Mouse (Mus musculus) myocyte (in vitro differentiated cells): Measurements from ENCODE around the gene Mfrp. TPM values are rescaled to one million over a fixed set of nuclear protein-coding genes. Genes with fewer than 3 reads are reported as not detected.

Experiments
- H3K27me3 ChIP-seq: one replicate; pipeline ENCODE4 v1.6.1; 2011; ENCODE audit not compliant: control insufficient read depth, insufficient read depth, insufficient read length
- H3K36me3 ChIP-seq: one replicate; pipeline ENCODE4 v1.6.1; 2011; ENCODE audit not compliant: control insufficient read depth, insufficient read depth
- H3K4me2 ChIP-seq: one replicate; pipeline ENCODE4 v1.6.1; 2011; ENCODE audit warnings: low read depth, control low read depth
- H3K4me3 ChIP-seq: one replicate; pipeline ENCODE4 v1.5.1; 2011; ENCODE audit warnings: mild to moderate bottlenecking, control low read depth, moderate library complexity
- H3K79me2 ChIP-seq: one replicate; pipeline ENCODE4 v1.6.1; 2011; ENCODE audit not compliant: control insufficient read depth, insufficient read depth
- H3ac ChIP-seq: one replicate; pipeline ENCODE4 v1.6.1; 2011; ENCODE audit not compliant: control insufficient read depth, insufficient read length
- CEBPB ChIP-seq: IDR thresholded peaks from 2 replicates; pipeline ENCODE4 v1.6.1; 2011; ENCODE audit warnings: mild to moderate bottlenecking, moderate library complexity; ENCODE audit not compliant: poor library complexity, insufficient read depth, severe bottlenecking
- E2F4 ChIP-seq: IDR thresholded peaks from one replicate; pipeline ENCODE4 v1.6.1; 2011; ENCODE audit warnings: mild to moderate bottlenecking, control low read depth, moderate library complexity; ENCODE audit not compliant: insufficient read depth
- MAX ChIP-seq: IDR thresholded peaks from one replicate; pipeline ENCODE4 v1.6.1; 2011; ENCODE audit warnings: low read depth, mild to moderate bottlenecking, control low read depth
- MYOD1 ChIP-seq, 3 experiments: IDR thresholded peaks; one replicate each; pipeline ENCODE4 v1.6.1; 2011; ENCODE audit warnings: control low read depth in 2 of 3, low read depth in 2 of 3, mild to moderate bottlenecking in 2 of 3, moderate library complexity in 1 of 3; ENCODE audit not compliant: insufficient read length in 2 of 3, control insufficient read depth in 1 of 3
- MYOG ChIP-seq, 3 experiments: IDR thresholded peaks; one replicate each; pipeline ENCODE4 v1.6.1; 2011; ENCODE audit warnings: control low read depth in 2 of 3, low read depth in 2 of 3, mild to moderate bottlenecking in 2 of 3; ENCODE audit not compliant: insufficient read length in 2 of 3, control insufficient read depth in 1 of 3, insufficient read depth in 1 of 3
- POLR2A ChIP-seq: IDR thresholded peaks from one replicate; pipeline ENCODE4 v1.6.1; 2011; ENCODE audit warnings: low read depth, mild to moderate bottlenecking, control low read depth, moderate library complexity; ENCODE audit not compliant: insufficient read length
- POLR2AphosphoS2 ChIP-seq: IDR thresholded peaks from one replicate; pipeline ENCODE4 v1.6.1; 2011; ENCODE audit warnings: low read depth, control low read depth; ENCODE audit not compliant: insufficient read length
- REST ChIP-seq: IDR thresholded peaks from one replicate; pipeline ENCODE4 v1.6.1; 2011; ENCODE audit warnings: mild to moderate bottlenecking, control low read depth, moderate library complexity; ENCODE audit not compliant: insufficient read depth, insufficient read length
- SRF ChIP-seq: IDR thresholded peaks from one replicate; pipeline ENCODE4 v1.6.1; 2011; ENCODE audit warnings: low read depth; ENCODE audit not compliant: control insufficient read depth, insufficient read length
- TCF12 ChIP-seq: IDR thresholded peaks from one replicate; pipeline ENCODE4 v1.6.1; 2011; ENCODE audit warnings: mild to moderate bottlenecking, control low read depth; ENCODE audit not compliant: poor library complexity, insufficient read depth, severe bottlenecking
- TCF3 ChIP-seq: IDR thresholded peaks from one replicate; pipeline ENCODE4 v1.6.1; 2011; ENCODE audit warnings: low read depth, control low read depth; ENCODE audit not compliant: insufficient read length
- USF1 ChIP-seq: IDR thresholded peaks from one replicate; pipeline ENCODE4 v1.6.1; 2011; ENCODE audit warnings: low read depth, mild to moderate bottlenecking, control low read depth, moderate library complexity
- polyA plus RNA-seq: library from polyadenylated mRNA; unstranded; fragments of >200 nt; fragmentation: generic; extraction: Trizol; gene quantifications from one replicate; pipeline ENCODE4 v1.2.1, GENCODE M21; 2012; ENCODE audit warnings: missing spikeins

Mfrp gene
- polyA plus RNA-seq, 1 experiment: 0.01 TPM

DNA sequence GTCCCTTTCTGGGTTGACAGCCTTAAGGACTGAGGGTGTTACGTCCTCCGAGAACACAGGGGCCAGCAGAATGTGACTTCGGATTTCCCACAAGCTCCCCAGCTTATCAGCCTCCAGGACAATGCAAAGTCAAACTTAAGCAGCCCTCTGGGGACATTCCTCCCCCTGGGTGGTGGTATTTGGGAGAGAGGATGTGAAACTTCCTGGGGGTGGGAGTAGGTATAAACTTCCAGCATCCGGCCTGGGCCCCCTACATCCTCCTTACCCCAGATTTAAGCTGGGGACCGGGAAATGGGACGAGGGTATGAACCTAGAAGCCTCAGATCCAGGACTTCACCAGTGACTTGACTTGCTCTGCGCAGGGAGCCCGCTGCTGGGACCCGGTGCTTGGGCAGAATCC, 28.1 kb downstream of the Mfrp start:
- H3K27me3 ChIP-seq: no peaks in the 10 kb centered on the region

DNA sequence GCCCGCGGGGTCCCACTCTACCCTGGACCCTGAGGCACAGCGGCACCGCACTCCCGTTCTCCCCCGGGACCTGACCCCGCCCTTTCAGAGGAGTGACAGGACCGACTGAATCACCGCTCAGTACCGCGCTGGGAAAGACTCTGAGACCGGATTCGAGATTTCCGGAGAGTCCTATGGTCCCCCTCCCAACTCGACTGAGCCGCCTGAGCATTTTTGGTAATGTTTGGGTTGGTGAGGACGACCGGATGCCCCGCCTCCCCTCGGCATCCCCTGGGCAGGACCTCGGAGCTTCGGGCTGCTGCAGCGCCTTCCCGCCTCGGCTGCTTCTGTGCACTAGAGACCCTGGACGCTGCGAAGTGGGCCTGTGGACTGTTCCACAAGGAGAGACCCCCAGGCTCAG, 28.5 kb downstream of the Mfrp start:
- TF ChIP-seq TCF3 (no peak), POLR2A (no peak), MYOG (IDR thresholded peaks at IDR 0.05; ENCODE audit: control insufficient read depth in 1 of 3, insufficient read depth in 1 of 3, insufficient read length in 2 of 3, low read depth in 2 of 3) (no peak), CEBPB (no peak)
- no peak overlapping the region for H3ac ChIP-seq
- H3K4me2 ChIP-seq: peak overlapping the region; percentile 94
- H3K36me3 ChIP-seq: no peaks in the 10 kb centered on the region
- H3K27me3 ChIP-seq: no peaks in the 10 kb centered on the region
- H3K4me3 ChIP-seq: peak overlapping the region; percentile 14
- no peaks in the 10 kb centered on the region for H3K79me2 ChIP-seq

More for the DNA sequence above, 28.1 kb downstream of the Mfrp start:
- H3K4me2 ChIP-seq: peak overlapping the region; percentile 94
- H3ac ChIP-seq: no peak overlapping the region
- H3K79me2 ChIP-seq: no peaks in the 10 kb centered on the region
- H3K4me3 ChIP-seq: peak overlapping the region; percentile 14
- TF ChIP-seq MYOG (IDR thresholded peaks at IDR 0.05; ENCODE audit: control insufficient read depth in 1 of 3, insufficient read depth in 1 of 3, insufficient read length in 2 of 3, low read depth in 2 of 3) (no peak), TCF3 (no peak), REST (no peak), MAX (no peak), CEBPB (no peak), POLR2AphosphoS2 (no peak), POLR2A (no peak), USF1 (no peak), TCF12 (no peak)
- no peaks in the 10 kb centered on the region for H3K36me3 ChIP-seq

DNA sequence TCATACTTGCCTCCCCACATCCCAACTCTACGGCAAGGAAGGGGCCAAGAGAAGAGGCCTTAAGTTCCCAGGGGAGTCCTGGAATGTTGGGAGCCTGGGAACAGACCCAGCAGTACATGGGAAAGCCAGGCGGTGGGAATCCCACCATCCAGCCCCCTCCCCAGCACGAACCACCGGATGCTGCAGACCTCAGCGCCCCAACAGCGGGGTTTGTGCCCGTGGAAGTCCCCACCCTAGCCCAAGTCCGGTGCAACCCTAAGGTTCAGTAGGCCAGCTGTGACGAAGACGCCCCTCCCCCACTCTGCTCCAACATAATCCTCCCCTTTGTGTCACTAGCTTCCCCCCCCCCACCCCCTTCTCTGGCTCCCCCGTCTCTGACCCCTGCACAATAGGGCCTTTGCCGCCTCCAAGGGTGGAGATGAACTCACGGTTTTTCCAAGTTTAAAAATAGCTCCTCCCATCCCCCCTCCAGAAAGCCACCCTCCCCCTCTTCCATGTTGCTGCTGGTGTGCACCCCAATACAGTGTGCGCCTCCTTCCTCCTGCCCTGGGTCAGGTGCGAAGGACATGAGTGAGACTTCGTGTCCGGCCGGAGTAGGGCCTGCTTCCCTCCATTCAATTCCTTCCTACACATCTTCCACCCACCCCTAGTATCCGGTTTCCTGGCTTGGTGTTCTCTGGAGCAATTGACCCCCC, 29.2 kb downstream of the Mfrp start:
- Histone ChIP-seq H3K79me2 (no peaks in the 10 kb centered on the region), H3ac (no peak overlapping the region), H3K4me3 (peak overlapping the region; percentile 14), H3K36me3 (no peaks in the 10 kb centered on the region), H3K4me2 (peak overlapping the region; percentile 94), H3K27me3 (no peaks in the 10 kb centered on the region)
- TF ChIP-seq TCF12 (no peak), POLR2A (no peak), SRF (no peak), POLR2AphosphoS2 (no peak), REST (no peak), USF1 (no peak), MYOD1 (IDR thresholded peaks at IDR 0.05; ENCODE audit: control insufficient read depth in 1 of 3, insufficient read length in 2 of 3, low read depth in 2 of 3) (no peak), MAX (no peak), MYOG (IDR thresholded peaks at IDR 0.05; ENCODE audit: control insufficient read depth in 1 of 3, insufficient read depth in 1 of 3, insufficient read length in 2 of 3, low read depth in 2 of 3) (no peak), E2F4 (no peak), CEBPB (no peak), TCF3 (no peak)

DNA sequence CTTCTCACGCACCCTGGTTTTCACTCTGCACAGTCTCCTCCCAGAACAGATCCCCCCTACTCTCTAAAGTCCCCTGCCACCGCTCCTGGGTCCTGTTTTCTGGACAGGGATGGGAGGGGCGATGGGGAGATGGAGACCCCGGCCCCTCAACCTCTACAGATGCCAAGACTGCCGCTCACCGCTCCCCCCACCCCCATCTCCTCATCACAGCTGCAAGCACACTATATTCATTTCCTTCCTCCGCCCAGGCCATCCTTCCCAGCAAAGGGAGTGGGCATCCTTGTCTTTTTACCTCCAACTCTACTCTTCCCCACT, 29.7 kb downstream of the Mfrp start:
- Histone ChIP-seq H3K4me2 (no peak overlapping the region), H3K4me3 (no peak overlapping the region)
- no peak for TF ChIP-seq MAX
- TF ChIP-seq POLR2A: no peak
- TF ChIP-seq USF1: no peak
- no peak for TF ChIP-seq MYOD1 (IDR thresholded peaks at IDR 0.05; ENCODE audit: control insufficient read depth in 1 of 3, insufficient read length in 2 of 3, low read depth in 2 of 3)
- no peak for TF ChIP-seq E2F4
- no peak for TF ChIP-seq CEBPB
- TF ChIP-seq TCF3: no peak
- no peak for TF ChIP-seq SRF
- no peak for TF ChIP-seq MYOG (IDR thresholded peaks at IDR 0.05; ENCODE audit: control insufficient read depth in 1 of 3, insufficient read depth in 1 of 3, insufficient read length in 2 of 3, low read depth in 2 of 3)
- TF ChIP-seq TCF12: no peak
- TF ChIP-seq REST: no peak
- no peak for TF ChIP-seq POLR2AphosphoS2

DNA sequence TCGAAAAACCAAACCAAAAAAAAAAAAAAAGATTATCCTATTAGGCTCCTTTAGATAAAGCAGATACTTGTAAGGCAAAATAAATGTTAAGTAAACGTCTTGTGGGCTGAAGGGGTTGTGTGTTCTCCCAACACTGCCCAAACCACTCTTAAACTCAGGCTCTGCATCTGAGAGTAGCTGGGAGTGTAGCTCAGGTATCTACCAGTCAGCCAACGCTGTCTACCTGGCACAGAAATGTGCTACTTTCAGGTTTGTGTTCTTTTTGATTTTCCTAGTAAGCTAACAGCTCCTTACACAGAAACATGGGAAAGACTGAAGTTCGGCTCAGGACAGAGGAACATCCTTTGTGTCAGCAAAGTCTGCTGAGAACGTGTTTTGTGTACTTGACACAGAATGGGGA, 30.7 kb downstream of the Mfrp start:
- H3ac ChIP-seq: no peak overlapping the region
- no peak for TF ChIP-seq TCF3
- no peak for TF ChIP-seq MYOD1 (IDR thresholded peaks at IDR 0.05; ENCODE audit: control insufficient read depth in 1 of 3, insufficient read length in 2 of 3, low read depth in 2 of 3)
- no peak for TF ChIP-seq MYOG (IDR thresholded peaks at IDR 0.05; ENCODE audit: control insufficient read depth in 1 of 3, insufficient read depth in 1 of 3, insufficient read length in 2 of 3, low read depth in 2 of 3)
- no peak for TF ChIP-seq POLR2A
- TF ChIP-seq E2F4: no peak
- TF ChIP-seq TCF12: no peak
- TF ChIP-seq POLR2AphosphoS2: no peak
- no peak for TF ChIP-seq USF1
- no peak for TF ChIP-seq REST
- TF ChIP-seq SRF: no peak
- TF ChIP-seq CEBPB: no peak
- TF ChIP-seq MAX: no peak
- H3K4me3 ChIP-seq: no peak overlapping the region
- no peak overlapping the region for H3K4me2 ChIP-seq
- H3K27me3 ChIP-seq: no peaks in the 10 kb centered on the region
- no peaks in the 10 kb centered on the region for H3K36me3 ChIP-seq
- no peaks in the 10 kb centered on the region for H3K79me2 ChIP-seq

More for the DNA sequence above, 29.7 kb downstream of the Mfrp start:
- Histone ChIP-seq H3ac (no peak overlapping the region), H3K79me2 (no peaks in the 10 kb centered on the region), H3K36me3 (no peaks in the 10 kb centered on the region), H3K27me3 (no peaks in the 10 kb centered on the region)
